Mouse (Mus musculus): ENCODE measurements at regions not wholly inside any gene's neighbourhood (a gene's known extent, or its start where the extent isn't known, plus 50 kb on each side); places are given as distances from the start of the nearest gene placed in this dataset.
A peak's percentile ranks its signal among the peaks of the same experiment; 100 is the strongest.

DNA sequence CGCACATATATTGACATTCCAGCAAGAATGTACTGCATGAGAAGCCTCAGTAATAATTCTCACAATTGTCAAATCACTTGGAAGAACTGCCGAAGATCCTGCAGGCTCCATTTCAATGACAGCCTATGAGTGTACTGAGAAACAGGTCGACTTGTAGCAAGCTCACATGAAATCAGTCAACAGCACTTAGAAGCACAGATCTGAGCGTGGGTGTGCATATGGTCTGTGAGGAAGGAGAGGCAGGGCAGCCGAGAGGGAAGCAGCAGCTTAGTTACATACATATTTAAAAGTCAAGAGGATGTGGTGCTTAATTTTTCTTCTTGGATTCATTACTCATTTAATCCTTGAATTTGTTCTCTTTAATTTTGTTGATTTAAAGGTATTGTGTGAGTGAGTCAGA, 967.4 kb upstream of the Epha7 start:
- DNase-seq (ENCODE audit: extremely low read depth, insufficient read length, low spot score), result no peak

DNA sequence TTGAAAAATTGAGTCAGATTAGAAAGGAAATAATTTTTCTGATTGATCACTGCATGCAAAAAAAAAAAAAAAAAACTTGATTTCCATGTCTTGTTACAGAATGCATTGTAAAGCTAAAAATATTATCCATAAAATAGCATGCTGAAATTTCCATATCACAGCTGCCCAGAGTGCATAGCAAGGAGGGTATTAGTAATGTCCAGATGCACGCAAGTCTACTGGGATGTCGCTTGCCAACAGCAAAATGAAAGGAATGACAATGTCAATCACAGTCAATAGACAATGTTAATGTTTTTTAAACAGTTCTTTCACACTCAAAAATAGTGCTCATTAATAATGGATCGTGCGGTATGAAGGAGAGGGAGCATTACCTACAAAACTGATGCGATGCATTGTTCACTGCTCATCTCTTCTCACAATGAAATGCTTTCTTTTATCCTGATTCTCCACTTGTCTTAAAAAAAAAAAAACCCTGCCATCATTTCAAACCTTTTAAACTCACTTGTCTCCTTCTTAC, 966.8 kb upstream of the Epha7 start:
- no peak for DNase-seq (ENCODE audit: extremely low read depth, insufficient read length, low spot score)

DNA sequence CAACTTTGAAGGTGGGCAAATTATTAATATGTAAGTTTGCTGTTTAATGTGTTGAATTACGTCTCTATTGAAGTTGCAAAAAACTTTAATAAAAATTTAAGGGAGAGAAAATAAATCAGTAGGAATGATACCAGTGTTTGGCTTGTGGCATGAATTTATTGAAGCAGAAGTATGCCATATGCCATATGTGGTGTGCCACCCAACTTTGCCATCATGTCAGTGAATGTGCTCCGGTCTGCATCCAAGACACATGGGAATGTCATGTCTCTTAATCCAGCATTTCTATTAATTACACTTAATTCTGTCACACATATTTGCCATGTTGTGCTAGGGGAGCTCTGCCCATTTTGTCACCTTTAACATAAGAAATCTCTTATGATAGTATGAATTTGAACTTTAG, 956.8 kb upstream of the Epha7 start:
- DNase-seq (ENCODE audit: extremely low read depth, insufficient read length, low spot score), result no peak

DNA sequence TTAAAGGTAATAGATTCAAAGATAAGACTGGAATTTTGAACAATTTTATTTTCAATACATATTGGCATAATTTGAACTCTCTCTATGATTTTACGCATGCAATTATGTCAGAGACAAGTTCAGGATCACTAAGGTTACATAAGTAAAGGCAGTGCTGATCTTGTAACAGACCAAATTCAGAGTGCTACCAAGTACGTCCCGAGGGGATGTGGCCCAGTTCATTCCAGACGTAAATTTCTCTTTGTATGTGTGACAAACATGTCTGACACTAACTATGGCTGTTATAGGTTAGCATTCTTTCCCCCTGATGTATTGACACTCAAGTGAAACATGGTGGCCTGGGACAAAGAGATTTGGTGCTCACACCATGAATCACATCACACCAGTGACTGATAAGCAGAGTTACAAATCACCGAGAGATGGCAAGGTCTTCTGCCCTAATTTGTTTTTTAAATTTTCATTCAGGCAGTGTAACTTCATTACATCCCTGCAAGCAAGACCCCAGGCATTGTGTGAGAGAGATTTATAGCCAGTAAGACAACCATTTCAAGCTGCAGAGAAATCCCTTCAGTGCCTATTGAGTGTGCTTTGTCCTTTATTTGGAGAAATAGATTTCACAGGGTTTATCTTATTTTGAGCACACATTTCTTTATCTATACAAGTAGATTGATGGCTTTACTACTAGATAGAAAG, 925.5 kb upstream of the Epha7 start:
- no peak for DNase-seq (ENCODE audit: extremely low read depth, insufficient read length, low spot score)

DNA sequence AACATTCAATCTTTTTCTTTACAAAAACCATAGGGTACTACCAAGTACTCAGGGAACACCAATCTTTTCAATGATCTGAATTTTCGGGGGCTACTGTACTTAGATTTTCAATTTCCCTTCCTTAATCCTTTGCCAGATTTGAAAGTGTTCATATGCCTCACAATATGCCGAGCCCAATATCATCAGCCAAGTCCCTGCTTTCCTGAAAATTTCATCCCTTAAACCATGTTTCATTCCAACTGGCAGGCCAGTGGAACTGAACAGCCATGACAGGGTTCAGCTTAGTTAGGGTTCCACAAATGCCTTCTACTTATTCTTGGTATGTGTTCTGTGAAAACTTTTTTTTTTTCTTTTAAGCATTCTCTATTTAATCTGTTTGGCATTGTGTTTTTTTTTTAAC, 916.5 kb upstream of the Epha7 start:
- DNase-seq (ENCODE audit: extremely low read depth, insufficient read length, low spot score), result no peak

DNA sequence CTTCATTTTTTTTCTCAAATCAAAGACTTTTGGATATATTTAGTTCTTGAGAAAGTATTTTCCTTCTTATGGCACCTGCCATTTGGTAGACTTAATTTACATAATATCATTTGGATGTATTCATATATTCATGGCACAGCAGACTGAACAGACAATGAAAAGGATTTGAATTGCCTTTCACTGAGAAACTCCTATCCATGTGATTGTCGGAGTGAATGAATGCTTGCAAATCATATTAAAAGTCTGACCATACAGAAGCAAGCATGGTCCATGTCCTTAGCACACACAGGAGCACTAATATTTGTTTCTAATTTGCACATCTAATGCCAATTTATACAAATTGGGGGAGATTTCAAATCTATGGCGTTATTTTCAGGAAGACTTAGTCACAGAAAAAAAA, 867.6 kb upstream of the Epha7 start:
- no peak for DNase-seq (ENCODE audit: extremely low read depth, insufficient read length, low spot score)

DNA sequence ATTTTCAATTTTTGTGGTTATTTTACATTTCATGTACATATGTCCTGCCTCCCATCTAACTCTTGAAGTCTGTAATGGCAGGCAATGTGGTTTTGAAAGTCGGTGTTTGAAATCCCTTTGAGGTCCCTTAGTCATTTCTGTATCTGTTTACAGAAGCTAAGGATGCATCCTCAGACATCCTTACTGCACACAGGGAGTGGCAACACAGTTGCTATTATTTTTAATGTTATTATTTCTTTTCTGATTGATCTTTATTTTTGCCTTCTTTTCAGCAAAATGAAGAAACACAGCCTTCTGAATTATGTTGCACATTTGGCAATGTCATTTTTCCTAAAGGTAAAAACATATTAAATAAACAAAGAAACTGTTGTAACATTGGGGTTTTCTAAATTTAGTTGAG, 867.2 kb upstream of the Epha7 start:
- DNase-seq (ENCODE audit: extremely low read depth, insufficient read length, low spot score), result no peak

DNA sequence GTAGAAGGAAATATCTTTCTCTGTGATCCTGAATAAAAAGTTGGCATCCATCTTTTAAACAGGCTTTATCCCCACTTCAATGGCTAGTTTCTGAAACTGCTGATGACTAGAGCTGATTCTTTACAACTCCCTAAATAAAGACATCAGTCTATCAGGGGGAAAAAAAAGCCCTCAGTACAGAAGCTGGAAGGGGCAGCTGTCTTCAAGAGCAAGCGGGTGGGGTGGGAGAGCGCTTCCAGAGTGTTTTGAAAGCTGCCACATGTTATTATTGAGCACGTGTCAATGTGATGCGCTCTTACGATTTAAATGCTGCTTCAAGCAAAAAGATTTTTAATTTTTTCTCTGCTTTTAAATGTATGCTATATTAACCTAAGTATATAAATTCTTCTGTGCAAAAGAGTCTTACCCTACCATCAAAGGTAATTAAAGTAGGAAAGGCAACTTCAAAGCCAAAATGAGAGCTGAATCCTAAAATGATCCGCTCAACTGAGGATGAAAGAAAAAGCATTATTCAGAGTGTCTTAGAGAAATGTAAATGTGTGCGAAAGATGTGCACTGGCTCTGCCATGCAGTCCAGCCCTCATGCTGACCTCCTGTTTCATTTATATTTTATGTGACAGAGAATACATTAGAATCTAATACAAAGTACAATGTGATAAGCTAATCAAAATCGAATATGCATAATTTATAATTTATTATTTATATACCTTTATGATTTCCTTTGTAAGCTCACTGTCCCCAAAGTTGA, 862.8 kb upstream of the Epha7 start:
- no peak for DNase-seq (ENCODE audit: extremely low read depth, insufficient read length, low spot score)

DNA sequence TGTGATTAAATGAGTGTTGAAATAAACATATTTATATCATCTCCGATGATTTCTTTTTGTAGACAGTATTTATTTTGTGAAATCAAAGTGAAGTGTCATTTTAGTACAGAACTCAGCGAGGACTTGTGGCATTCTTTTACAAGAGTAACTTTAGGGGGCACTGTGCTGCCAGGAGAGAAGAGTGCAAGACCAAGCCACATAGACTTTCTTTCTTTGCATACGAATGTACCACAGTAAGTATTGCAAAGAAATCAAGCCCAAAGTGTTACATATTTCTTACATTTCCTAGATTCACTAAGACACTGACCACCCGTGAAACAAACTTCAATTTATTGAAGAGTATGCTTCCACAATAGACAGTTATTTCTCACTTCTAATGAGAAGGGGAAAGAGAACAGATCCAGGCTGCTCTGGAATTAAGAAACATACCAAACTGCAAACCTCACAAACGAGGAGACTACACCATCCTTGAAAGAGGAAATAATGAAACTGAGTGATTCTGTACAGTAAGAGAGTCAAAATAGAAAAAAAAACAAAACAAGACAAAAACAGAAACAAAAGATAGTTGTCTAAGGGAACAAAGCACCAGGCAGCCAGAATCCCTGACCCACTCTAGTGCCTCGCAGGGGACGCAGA, 847.8 kb upstream of the Epha7 start:
- peak; percentile 36 for DNase-seq (ENCODE audit: extremely low read depth, insufficient read length, low spot score)

DNA sequence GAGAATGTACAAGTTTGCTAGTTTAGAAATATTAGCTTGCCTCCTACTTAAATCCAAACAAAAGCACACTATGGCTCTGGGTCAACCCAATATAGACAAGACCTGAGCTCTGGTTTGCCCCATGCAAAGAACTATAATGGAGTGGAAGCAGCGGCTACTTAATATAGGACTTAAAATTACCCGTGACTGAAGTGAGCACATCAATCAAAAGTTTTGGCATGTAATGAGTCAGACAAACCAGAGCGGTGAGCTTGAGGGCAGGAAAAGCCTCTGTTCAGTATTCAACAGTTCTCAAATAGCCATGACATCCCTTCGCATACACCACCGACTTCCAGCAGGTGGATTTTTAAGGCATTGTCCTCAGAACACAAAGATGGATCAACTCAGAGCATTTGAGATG, 842.4 kb upstream of the Epha7 start:
- DNase-seq (ENCODE audit: extremely low read depth, insufficient read length, low spot score), result peak; percentile 38

DNA sequence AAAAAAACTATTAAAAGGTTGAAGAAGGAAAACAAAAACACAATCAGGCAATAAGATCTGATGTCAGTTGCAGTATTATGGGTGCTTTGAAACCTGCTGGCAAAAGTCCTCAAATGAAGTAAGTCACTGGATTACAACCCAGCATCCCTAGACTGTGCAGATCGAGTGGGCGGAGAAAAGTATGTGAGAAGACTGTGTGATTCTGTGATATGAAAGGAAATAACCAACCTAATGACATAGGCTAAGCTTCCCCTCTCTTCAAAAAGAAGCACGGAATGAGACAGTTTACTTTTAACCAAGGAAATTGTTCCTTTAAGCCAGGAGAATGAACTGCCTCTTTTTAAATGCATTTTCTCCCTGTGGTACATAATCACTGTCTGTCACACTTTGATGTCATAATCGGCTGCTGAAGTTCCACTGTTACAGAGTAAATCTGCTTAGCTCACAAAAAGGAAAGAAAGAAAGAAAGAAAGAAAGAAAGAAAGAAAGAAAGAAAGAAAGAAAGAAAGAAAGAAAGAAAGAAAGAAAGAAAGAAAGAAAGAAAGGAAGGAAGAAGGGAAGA, 833.6 kb upstream of the Epha7 start:
- DNase-seq (ENCODE audit: extremely low read depth, insufficient read length, low spot score), result no peak

DNA sequence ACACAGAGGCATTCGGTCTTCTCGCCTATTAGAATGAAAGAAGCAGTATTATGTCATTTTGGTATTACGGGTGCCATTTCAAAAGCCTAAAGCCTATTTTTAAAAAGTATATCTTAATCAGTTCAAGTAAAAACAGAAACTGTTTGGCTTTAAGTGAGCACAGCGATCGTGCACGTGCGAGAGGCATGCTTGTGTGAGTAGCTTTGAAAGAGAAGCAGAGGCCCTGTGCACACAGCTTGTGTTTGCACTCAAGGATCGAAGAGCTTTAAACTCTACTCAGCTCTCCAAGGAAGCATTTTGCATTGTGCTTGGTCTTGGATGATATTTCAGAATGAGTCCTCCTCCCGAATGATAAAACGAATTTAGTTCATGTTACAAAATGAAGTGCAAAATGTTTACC, 833.1 kb upstream of the Epha7 start:
- no peak for DNase-seq (ENCODE audit: extremely low read depth, insufficient read length, low spot score)

DNA sequence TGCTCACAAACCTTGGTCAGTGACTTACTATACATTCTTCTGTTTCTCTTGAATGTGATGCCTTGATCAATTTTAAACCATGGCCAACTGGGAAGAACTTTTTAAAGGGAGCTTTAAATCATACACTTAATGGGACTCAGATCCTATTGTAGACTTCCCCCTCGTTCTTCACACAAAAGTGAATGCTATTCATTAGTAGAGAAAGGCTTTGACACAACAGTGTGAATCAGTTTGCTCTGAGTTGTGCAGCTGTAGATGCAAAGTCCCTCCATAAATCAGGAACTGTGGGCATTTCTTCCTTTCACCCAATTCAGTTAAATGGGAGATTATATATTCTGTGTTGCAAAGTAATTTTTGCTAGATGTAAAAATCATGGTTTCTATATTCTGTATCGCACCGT, 831.6 kb upstream of the Epha7 start:
- DNase-seq (ENCODE audit: extremely low read depth, insufficient read length, low spot score), result no peak

DNA sequence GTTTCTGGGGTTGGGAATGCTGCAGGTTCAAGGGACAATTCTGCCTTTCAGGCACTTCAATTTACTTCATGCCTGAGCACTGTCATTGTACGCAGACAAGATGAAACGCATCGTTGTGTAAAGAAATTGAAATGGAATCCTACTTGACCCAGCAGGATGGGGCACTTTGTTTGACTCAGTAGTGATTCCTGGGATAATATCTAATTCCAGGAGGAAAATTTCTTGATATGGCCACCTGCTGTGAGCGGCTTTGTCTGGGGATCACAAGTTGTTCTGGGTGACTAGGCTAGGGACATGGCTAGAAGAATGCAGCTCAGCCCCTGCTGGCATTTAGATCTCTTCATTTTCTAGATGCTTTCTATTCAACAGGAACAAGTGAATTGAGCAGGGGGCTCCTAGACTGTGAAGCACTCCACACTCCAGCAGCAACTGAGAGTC, 824.9 kb upstream of the Epha7 start:
- DNase-seq (ENCODE audit: extremely low read depth, insufficient read length, low spot score), result no peak

DNA sequence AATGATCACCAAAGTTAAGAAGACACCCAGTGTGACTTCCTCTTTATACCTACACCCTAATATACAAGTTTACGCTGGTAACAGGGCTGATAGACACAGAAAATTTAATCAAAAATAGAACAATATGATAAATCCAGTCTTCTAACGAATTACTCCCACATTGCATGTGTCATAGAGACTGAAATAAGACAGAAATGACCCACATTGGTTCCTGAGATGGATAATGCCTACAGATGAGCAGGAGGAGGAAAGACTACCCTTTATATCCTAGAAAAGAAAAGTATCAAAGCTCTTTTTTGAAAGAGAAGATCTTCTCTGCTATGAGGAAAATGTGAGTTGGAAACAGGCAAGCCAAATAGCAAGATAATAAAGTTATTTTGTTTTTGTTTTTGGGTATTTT, 818.5 kb upstream of the Epha7 start:
- DNase-seq (ENCODE audit: extremely low read depth, insufficient read length, low spot score), result no peak

DNA sequence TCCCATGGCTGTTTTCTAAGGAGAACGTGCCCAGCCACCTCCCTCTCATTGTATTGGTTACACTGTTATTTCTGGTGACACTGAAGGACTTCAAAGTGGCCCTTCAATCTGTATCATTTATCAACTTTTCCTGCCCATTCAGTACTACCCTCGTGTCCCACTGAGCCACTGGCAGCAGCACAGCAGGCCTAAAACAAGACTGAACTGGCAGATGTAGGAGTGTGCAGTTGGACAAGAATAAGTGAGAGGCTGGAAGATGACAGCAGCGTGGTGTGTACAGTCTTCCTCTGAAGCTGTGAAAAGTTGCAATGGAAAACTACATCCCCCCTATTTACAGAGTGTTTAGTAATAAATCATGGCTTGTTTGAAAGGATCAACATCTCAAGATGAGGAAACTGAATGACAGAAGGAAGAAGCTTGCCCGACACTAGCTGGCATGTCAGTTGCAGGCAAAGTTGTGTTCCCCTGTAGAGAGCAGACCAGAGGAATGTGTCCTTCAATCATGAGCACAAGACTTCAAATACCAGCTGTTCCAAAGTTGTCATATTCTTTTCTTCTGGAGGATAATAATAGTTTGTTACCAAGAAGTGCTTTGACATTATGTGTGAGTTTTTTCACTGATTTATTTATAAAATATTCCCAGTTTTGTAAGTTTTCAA, 811.0 kb upstream of the Epha7 start:
- no peak for DNase-seq (ENCODE audit: extremely low read depth, insufficient read length, low spot score)

All from 3134 (cell line).